Mouse (Mus musculus) heart, adult 2 months (tissue): Measurements from ENCODE around the gene Rhbdl1.
A peak's percentile ranks its signal among the peaks of the same experiment; 100 is the strongest.

Experiments
- CTCF ChIP-seq: fragments of 200-600 bp; IDR thresholded peaks from 2 replicates; pipeline ENCODE4 v1.8.1; 2022; ENCODE audit warnings: antibody characterized with exemption, mild to moderate bottlenecking, moderate library complexity
- EP300 ChIP-seq: fragments of 200-500 bp; IDR thresholded peaks from 2 replicates; pipeline ENCODE4 v1.6.1; 2011; ENCODE audit warnings: low read depth, low read length, control low read depth; ENCODE audit not compliant: insufficient read depth
- POLR2A ChIP-seq: fragments of 200-500 bp; IDR thresholded peaks from 2 replicates; pipeline ENCODE4 v1.6.1; 2011; ENCODE audit warnings: mild to moderate bottlenecking, low read depth, low read length, control low read depth; ENCODE audit not compliant: insufficient read depth

GRCm38 (mm10) chr17:25880913-25881641 is 44.0 kb upstream of the Rhbdl1 start:
- TF ChIP-seq CTCF (no peak), EP300 (no peak), POLR2A (0 out of 2 replicates have a peak, but pooled peaks have one; percentile 9)
